Mouse (Mus musculus): Measurements from ENCODE around the gene Tspoap1. TPM values are rescaled to one million over a fixed set of nuclear protein-coding genes. Genes with fewer than 3 reads are reported as not detected.
A peak's percentile ranks its signal among the peaks of the same experiment; 100 is the strongest.

Gene Tspoap1
- polyA plus RNA-seq, 1 experiment from 2014 or later: 11.0 TPM

DNA sequence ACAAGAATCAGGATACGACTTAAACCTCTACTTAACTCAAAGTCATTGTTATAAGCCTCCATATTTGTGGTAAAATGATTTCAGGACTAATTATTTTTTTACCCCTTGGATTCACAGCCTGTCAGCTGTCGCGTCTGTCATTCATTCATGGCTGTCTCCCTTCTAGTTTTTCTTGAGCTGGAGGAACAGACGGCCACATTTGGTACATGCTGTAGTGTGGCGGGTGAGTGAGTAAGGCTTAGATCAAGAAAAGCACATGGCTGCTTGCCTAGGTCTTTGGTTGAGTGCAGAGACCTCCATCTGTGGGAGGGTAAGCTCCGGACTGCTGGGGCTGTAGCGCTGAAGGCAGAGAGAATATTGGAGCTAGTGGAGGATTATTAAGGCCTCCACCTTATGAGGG lies 12.6 kb upstream of the Tspoap1 start:
- H3K36me3 ChIP-seq (replicated peaks): peaks cover 25% of the 10 kb centered on the region
- WGBS: 97% methylated on average over 7 of the region's 7 CpGs
- no peak overlapping the region for H3K4me3 ChIP-seq
- peaks cover 10% of the 10 kb centered on the region; the same call in 1 of the 2 replicates for H3K4me1 ChIP-seq
- H3K9me3 ChIP-seq: no peaks in the 10 kb centered on the region
- H3K27me3 ChIP-seq (ENCODE audit: poor library complexity, severe bottlenecking): no peaks in the 10 kb centered on the region
- DNase-seq (ENCODE audit: extremely low spot score, low spot score): no peak
- H3K27ac ChIP-seq: no peak overlapping the region

DNA sequence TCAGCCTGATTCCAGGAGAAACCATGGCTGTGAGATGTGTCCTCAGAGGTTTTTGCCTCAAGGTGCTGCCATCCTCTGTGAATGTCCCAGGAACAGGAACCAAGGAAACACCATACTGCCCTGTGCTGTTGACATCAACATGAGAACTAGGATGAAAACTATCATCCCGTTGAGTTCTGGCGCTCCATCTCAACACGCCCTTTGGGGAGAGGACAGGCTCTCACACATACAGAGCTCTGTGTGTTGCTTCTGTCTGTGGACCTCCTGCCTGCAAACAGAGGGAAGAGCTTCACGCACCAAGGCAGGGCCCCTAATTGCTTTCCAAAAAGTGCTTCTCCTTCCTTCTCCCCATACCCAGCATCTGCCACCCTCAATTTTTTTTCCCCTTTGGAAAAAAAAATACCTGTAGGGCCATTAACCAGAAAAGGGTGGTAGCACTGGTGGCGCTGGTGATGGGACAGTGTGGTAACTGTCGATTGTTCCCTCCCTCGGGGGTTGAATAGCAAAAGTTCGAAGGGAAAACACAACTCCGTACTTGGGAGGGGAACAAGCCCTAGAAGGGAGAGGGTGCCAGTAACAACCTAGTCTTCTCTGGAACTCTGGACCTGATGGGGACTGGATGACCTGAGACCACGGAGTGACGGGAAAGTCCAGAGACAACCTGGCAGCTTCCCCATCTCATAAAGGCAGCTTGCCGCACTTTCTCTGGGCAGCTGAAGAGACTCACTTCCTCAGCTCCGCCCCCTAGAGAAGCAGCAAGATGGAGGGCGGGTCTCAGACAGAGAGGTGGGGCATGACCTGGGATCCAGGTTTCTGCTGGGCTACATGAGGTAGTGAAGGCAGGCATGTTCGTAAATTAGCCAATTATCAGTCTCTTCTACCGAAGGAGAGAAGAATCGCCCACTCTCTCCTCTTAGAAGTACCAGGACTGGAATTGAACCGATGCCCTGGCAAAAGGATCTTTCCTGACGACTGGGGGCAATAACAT lies 11.9 kb upstream of the Tspoap1 start:
- H3K4me1 ChIP-seq: peaks cover 10% of the 10 kb centered on the region; the same call in 1 of the 2 replicates
- 38% methylated on average over 19 of the region's 19 CpGs for WGBS
- H3K36me3 ChIP-seq (replicated peaks): peaks cover 18% of the 10 kb centered on the region
- peak overlapping the region; percentile 27 for H3K4me3 ChIP-seq
- no peaks in the 10 kb centered on the region for H3K27me3 ChIP-seq (ENCODE audit: poor library complexity, severe bottlenecking)
- DNase-seq (ENCODE audit: extremely low spot score, low spot score): no peak
- H3K9me3 ChIP-seq: no peaks in the 10 kb centered on the region
- H3K27ac ChIP-seq: peak overlapping the region; percentile 63

DNA sequence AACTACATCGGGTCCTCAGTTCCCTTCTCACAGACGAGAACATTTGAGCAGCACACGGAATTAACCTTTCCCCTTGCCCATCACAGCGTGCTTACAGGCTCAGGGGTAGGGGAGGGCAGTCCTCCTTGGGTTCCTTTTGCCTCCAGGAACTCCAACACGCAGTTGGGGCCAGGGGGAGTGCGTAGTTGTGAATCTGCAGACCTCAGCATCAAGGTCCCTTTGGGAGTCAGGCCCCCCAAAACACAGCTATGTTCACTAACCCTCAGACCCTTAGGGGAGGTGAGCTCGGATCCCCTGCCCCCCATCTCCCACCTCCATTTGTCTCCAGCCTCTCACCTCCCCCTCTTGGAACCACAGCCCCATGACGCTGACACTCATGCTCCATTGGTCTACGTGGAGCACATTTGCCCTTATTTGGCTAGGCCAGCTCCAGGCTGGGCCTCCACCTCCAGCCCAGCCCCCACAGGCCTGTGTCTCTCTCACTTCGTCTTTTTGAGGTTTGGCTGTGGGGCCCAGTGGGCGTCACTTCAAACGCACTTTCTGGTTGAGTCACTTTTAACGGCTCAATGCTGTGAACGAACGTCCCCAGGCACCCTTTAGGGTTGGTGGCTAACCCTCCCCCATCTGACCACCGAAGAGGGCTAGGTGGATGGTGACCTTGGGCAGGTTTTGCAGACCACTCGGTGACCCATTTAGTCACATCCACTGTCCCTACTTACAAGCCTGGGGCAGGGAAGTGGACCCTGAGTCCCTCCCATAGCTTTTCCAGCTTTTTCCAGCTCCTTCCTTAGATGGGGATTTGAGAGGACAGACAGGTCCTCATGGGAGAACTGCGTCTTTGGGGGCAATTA lies 10.9 kb upstream of the Tspoap1 start:
- Histone ChIP-seq H3K36me3 (replicated peaks) (peaks cover 9% of the 10 kb centered on the region), H3K27ac (peak overlapping the region; percentile 65), H3K4me3 (no peak overlapping the region), H3K27me3 (ENCODE audit: poor library complexity, severe bottlenecking) (no peaks in the 10 kb centered on the region), H3K4me1 (peaks cover 12% of the 10 kb centered on the region), H3K9me3 (no peaks in the 10 kb centered on the region)
- no peak for DNase-seq (ENCODE audit: extremely low spot score, low spot score)
- WGBS: 64% methylated on average over 18 of the region's 18 CpGs

DNA sequence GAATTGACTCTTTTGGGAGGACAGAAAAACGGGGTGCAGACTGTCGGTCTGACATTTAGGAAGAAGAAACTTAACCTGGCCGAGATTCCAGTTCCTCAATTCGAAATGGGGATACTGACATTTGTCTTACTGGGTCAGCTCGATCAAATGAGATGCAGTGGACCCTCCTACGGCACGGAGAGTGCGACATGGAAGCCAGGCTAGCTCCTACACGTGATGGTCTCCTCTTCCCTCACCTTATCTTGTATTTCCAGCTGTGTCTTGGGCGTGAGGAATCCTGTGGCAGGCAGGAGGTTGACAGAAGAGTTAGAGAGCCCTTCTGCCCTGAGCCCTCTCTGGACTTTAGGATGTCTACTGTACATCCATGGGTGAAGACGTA lies 10.3 kb upstream of the Tspoap1 start:
- Histone ChIP-seq H3K27ac (peak overlapping the region; percentile 65), H3K9me3 (no peaks in the 10 kb centered on the region), H3K36me3 (replicated peaks) (peaks cover 3% of the 10 kb centered on the region), H3K27me3 (ENCODE audit: poor library complexity, severe bottlenecking) (no peaks in the 10 kb centered on the region), H3K4me3 (no peak overlapping the region), H3K4me1 (peaks cover 17% of the 10 kb centered on the region)
- no peak for DNase-seq (ENCODE audit: extremely low spot score, low spot score)
- WGBS: 83% methylated on average over 11 of the region's 11 CpGs

DNA sequence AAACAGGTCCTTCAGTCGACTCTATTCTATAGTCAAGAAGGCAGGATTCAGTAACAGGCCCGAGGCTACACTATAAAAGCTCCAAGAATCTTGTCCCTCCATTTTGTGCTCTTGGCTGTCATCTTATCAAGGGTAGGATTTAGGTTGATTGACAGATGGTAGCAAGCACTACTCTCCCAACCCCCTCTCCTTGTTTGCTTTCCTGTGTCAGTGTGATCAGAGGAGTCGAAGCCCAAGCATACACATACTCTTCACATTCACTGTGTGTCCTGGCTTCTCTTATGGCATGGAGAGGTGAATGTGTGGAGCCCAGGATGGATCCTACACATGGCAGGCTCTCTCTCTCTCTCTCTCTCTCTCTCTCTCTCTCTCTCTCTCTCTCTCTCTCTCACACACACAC lies 9.8 kb upstream of the Tspoap1 start:
- no peak for DNase-seq (ENCODE audit: extremely low spot score, low spot score)
- Histone ChIP-seq H3K9me3 (no peaks in the 10 kb centered on the region), H3K36me3 (replicated peaks) (no peaks in the 10 kb centered on the region; the same call in 1 of the 2 replicates), H3K27ac (peak overlapping the region; percentile 56; the same call in 1 of the 2 replicates), H3K27me3 (ENCODE audit: poor library complexity, severe bottlenecking) (no peaks in the 10 kb centered on the region), H3K4me1 (peaks cover 17% of the 10 kb centered on the region), H3K4me3 (no peak overlapping the region)
- WGBS: 81% methylated on average over 3 of the region's 3 CpGs

DNA sequence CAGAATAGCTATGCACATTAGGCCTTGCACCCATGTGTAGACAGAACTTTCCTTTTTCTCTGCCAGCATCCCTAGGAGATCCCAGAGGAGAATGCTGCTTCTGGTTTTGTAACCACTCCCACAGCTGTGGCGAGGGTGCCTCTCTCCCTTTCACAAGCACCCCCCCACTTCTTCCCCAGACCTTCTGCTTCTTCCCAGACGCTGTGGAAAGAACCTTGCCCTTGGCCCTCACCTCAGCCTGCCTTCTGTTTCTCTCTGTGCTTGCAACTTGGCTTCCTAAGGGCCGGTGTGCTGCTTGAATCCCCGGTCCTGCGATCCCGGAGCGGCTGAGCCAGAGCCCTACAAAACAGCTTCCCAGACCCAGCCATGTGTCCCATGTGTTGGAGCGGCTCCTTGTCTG lies 9.3 kb upstream of the Tspoap1 start:
- no peak overlapping the region for H3K4me3 ChIP-seq
- WGBS: 87% methylated on average over 8 of the region's 8 CpGs
- no peak for DNase-seq (ENCODE audit: extremely low spot score, low spot score)
- H3K9me3 ChIP-seq: no peaks in the 10 kb centered on the region
- no peaks in the 10 kb centered on the region for H3K36me3 ChIP-seq (replicated peaks)
- no peaks in the 10 kb centered on the region for H3K27me3 ChIP-seq (ENCODE audit: poor library complexity, severe bottlenecking)
- peaks cover 17% of the 10 kb centered on the region for H3K4me1 ChIP-seq
- H3K27ac ChIP-seq: peak overlapping the region; percentile 56

DNA sequence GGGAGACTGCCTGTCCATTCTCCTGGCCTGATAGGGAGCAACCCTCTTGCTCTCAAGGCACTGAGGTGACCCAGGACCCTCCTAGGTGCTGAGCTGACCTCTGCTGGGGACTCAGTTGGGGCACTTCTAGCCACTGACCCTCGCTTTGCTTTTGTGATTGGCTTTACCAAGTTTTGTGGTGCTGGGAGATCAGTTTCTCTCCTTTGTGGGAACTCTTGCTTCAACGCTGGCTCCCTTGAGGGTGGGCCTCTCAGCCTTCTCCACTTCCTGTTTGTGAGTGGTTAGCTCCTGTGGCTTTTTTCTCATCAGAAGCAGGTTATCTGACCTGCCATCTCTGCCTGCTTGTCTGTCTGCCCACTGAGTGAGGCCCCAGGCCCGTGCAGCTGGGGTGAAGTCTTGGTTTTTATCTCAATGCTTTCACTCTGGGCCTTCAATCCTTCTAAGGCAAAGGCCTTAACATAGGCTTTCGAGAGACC lies 8.8 kb upstream of the Tspoap1 start:
- DNase-seq (ENCODE audit: extremely low spot score, low spot score): no peak
- no peaks in the 10 kb centered on the region for H3K36me3 ChIP-seq (replicated peaks)
- H3K27ac ChIP-seq: peak overlapping the region; percentile 68
- H3K4me3 ChIP-seq: no peak overlapping the region
- 74% methylated on average over 4 of the region's 4 CpGs for whole genome bisulfite sequencing
- peaks cover 17% of the 10 kb centered on the region for H3K4me1 ChIP-seq
- H3K27me3 ChIP-seq (ENCODE audit: poor library complexity, severe bottlenecking): no peaks in the 10 kb centered on the region
- no peaks in the 10 kb centered on the region for H3K9me3 ChIP-seq

DNA sequence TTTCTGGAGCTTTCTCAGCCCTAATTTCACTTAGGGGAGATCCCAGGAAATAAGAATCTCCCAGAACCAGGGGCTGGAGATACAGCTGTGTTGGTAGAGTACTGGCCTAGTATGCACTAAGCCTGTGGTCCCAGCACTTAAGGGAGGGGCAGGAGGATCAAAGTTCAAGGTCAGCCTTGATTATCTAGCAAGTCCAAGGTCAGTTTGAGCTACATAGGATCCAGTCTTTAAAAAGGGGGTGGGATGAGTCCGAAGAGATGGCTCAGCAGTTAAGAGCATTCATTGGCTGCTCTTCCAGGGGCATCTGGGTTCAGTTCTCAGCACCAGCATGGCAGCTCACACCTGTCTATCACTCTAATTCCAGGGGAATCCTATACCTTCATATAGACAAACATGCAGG lies 8.0 kb upstream of the Tspoap1 start:
- H3K4me3 ChIP-seq: no peak overlapping the region
- H3K4me1 ChIP-seq: peaks cover 17% of the 10 kb centered on the region
- H3K27me3 ChIP-seq (ENCODE audit: poor library complexity, severe bottlenecking): no peaks in the 10 kb centered on the region
- no peaks in the 10 kb centered on the region for H3K36me3 ChIP-seq (replicated peaks)
- WGBS: 87% methylated on average over 1 of the region's 1 CpGs
- H3K27ac ChIP-seq: peak overlapping the region; percentile 68; the same call in 1 of the 2 replicates
- no peaks in the 10 kb centered on the region for H3K9me3 ChIP-seq
- no peak for DNase-seq (ENCODE audit: extremely low spot score, low spot score)

DNA sequence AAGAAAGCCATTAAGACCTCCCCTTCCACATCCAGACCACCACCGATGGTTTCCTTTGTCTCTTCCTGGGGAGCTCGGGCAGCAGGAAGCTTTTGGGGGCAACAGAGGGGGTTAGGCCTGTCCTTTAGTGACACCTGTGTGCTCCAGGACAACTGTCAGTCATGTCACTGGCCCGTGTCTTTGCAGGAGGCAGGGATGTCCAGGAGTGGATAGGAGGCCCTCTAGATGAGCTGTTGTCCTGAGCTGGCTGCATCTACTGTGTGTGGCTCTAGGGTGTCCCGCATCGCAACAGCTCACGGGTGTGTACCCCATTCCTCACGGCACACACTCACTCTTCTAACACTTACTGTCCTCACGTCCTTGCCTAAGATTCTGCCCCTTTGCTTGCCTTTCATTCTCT lies 7.1 kb upstream of the Tspoap1 start:
- Histone ChIP-seq H3K27me3 (ENCODE audit: poor library complexity, severe bottlenecking) (no peaks in the 10 kb centered on the region), H3K4me3 (no peak overlapping the region), H3K4me1 (peaks cover 16% of the 10 kb centered on the region), H3K36me3 (replicated peaks) (no peaks in the 10 kb centered on the region), H3K9me3 (no peaks in the 10 kb centered on the region), H3K27ac (peak overlapping the region; percentile 53; the same call in 1 of the 2 replicates)
- DNase-seq (ENCODE audit: extremely low spot score, low spot score): no peak
- 86% methylated on average over 8 of the region's 8 CpGs for WGBS

DNA sequence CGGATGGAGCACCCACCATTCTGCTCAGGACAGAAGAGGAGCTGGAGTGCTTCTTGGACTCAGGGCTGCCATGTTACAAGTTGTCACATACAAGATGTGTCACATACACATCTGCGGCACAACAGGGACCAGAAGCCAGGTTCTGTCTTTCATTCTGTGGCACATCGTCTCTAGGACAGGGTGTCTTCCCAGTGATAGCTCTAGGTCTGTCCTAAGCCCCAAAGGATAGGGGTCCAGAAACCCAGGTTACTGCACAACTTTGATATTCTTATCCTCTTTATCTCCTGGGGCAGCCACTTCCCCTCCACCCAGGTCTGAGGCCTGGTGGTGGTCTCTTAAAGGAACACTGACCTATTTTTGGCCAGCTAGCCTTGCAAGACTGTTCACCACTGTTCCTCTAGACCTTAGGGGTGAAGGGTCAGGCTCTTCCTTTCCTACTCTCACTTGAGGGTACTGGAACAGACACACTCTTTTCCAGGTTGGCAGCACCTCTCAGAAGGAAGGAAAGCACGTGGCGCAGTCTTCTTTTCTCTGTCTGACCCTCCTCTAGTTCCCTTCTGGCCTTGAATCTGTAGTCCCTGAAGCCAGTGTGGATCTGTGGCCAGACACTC lies 6.3 kb upstream of the Tspoap1 start:
- DNase-seq (ENCODE audit: extremely low spot score, low spot score): no peak
- 90% methylated on average over 5 of the region's 5 CpGs for whole genome bisulfite sequencing
- peak overlapping the region; percentile 53 for H3K27ac ChIP-seq

DNA sequence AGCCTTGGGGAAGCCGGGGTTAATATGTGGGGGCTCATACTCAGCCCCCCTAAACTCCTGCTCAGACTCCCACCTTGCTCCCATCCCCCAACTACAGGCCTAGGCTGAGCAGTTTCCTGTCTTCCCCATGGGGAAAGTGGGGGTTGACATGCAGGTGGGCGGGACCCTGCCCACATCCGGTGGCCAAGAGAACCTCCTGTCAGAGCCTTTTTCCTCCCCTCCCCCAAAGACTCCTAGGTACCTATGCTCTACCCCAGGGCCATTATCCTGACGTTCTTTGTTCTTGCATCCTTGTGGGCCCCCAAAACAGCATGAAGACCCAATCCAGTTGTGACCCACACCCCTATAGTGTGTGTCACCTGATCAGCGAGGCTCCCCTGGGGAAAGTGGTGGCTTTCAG lies 5.7 kb upstream of the Tspoap1 start:
- WGBS: 78% methylated on average over 5 of the region's 5 CpGs
- Histone ChIP-seq H3K36me3 (replicated peaks) (no peaks in the 10 kb centered on the region), H3K27ac (peak overlapping the region; percentile 53), H3K4me3 (no peak overlapping the region), H3K9me3 (no peaks in the 10 kb centered on the region), H3K27me3 (ENCODE audit: poor library complexity, severe bottlenecking) (peaks cover 5% of the 10 kb centered on the region), H3K4me1 (peaks cover 7% of the 10 kb centered on the region)
- no peak for DNase-seq (ENCODE audit: extremely low spot score, low spot score)

More for the DNA sequence above, 6.3 kb upstream of the Tspoap1 start:
- H3K9me3 ChIP-seq: no peaks in the 10 kb centered on the region
- H3K27me3 ChIP-seq (ENCODE audit: poor library complexity, severe bottlenecking): no peaks in the 10 kb centered on the region
- no peak overlapping the region for H3K4me3 ChIP-seq
- no peaks in the 10 kb centered on the region for H3K36me3 ChIP-seq (replicated peaks)
- peaks cover 10% of the 10 kb centered on the region for H3K4me1 ChIP-seq

DNA sequence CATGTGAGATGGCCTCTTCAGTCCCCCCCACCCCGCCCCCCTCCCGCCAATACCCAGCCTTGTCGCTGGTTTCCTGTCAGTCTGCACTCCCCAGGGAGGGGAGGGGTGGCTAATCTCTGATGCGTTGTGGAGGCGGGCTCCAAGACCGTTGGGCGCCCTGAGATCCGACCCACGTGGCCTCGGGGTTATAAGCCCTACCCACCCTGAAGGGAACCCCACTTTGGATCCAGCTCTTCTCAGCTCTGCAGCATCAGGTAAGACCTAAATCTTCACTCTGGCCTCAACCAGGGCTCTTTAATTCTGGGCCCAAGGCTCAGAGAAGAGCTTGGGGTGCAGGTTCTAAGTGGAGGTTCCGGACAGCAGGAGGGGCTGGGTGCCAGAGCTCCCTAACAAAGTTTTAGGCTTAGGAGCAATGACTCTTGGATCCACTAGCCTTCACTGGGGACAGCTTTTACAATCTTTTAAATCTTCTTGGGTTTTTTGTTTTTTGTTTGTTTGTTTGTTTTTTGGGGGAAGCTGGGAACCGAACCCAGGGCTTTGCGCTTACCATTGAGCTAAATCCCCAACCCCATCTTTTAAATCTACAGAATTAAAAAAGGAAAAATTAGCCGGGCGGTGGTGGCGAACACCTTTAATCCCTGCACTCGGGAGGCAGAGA lies 4.9 kb upstream of the Tspoap1 start:
- WGBS: 87% methylated on average over 17 of the region's 17 CpGs
- Histone ChIP-seq H3K4me1 (peaks cover 16% of the 10 kb centered on the region), H3K4me3 (peak overlapping the region; percentile 33; the same call in 1 of the 2 replicates), H3K36me3 (replicated peaks) (no peaks in the 10 kb centered on the region), H3K27ac (peak overlapping the region; percentile 11; the same call in 1 of the 2 replicates), H3K27me3 (ENCODE audit: poor library complexity, severe bottlenecking) (peaks cover 14% of the 10 kb centered on the region), H3K9me3 (no peaks in the 10 kb centered on the region)
- DNase-seq (ENCODE audit: extremely low spot score, low spot score): no peak
